Mouse (Mus musculus): Measurements from ENCODE around the gene Itga5. TPM values are rescaled to one million over a fixed set of nuclear protein-coding genes. Genes with fewer than 3 reads are reported as not detected.

The Itga5 gene
- polyA plus RNA-seq, 1 experiment from 2014 or later: 28.6 TPM

GRCm38 (mm10) chr15:103315011-103315502 is 51.5 kb downstream of the Itga5 start:
- ATAC-seq (ENCODE audit: insufficient number of reproducible peaks, low FRiP score, low TSS enrichment, low read depth) (peak; percentile 77), DNase-seq (ENCODE audit: low spot score) (peak; percentile 90)
- Histone ChIP-seq H3K4me3 (ENCODE audit: low read depth, low read length) (peak overlapping the region; percentile 22), H3K9me3 (ENCODE audit: control insufficient read depth, low read length) (no peaks in the 10 kb centered on the region), H3K27me3 (ENCODE audit: control insufficient read depth, insufficient read depth, low read length) (no peaks in the 10 kb centered on the region), H3K36me3 (ENCODE audit: control insufficient read depth, insufficient read depth, low read length) (no peaks in the 10 kb centered on the region), H3K4me1 (ENCODE audit: control insufficient read depth, insufficient read depth, low read length) (peaks cover 16% of the 10 kb centered on the region), H3K27ac (replicated peaks; ENCODE audit: low read depth, low read length) (no peak overlapping the region), H3K9ac (ENCODE audit: low read length) (no peak overlapping the region), H3K4me2 (ENCODE audit: low read depth, severe bottlenecking) (peak overlapping the region; percentile 48)
- WGBS: 6% methylated on average over 18 of the region's 18 CpGs

DNA sequence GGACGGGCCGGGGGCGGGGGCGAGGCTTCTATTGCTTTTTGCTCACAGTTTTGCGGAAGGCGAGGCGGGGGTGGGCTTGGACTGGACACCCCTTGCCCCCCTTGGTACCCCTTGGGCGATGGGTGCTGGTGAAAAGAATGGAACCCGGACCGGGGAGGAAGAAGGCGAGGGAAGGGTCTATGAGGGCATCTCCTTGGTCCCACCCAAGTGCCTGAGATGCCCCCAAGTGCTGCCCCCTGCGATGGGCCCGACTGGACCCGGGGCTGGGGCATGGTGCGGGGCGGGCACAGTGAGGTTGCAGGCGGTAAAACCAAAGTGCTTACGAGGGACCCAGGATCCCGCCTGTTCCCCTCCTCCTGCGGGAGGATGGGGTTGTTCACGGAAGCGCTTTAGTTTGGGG is 52.4 kb downstream of the Itga5 start:
- Histone ChIP-seq H3K27ac (replicated peaks; ENCODE audit: low read depth, low read length) (no peak overlapping the region), H3K4me3 (ENCODE audit: low read depth, low read length) (peak overlapping the region; percentile 22), H3K36me3 (ENCODE audit: control insufficient read depth, insufficient read depth, low read length) (no peaks in the 10 kb centered on the region), H3K9ac (ENCODE audit: low read length) (no peak overlapping the region), H3K4me2 (ENCODE audit: low read depth, severe bottlenecking) (peak overlapping the region; percentile 48), H3K4me1 (ENCODE audit: control insufficient read depth, insufficient read depth, low read length) (peaks cover 16% of the 10 kb centered on the region), H3K9me3 (ENCODE audit: control insufficient read depth, low read length) (no peaks in the 10 kb centered on the region), H3K27me3 (ENCODE audit: control insufficient read depth, insufficient read depth, low read length) (no peaks in the 10 kb centered on the region)
- DNase-seq (ENCODE audit: low spot score): no peak
- WGBS: 37% methylated on average over 21 of the region's 22 CpGs
- ATAC-seq (ENCODE audit: insufficient number of reproducible peaks, low FRiP score, low TSS enrichment, low read depth): 0 out of 2 replicates have a peak, but pooled peaks have one; percentile 8

GRCm38 (mm10) chr15:103313495-103314095 is 53.0 kb downstream of the Itga5 start:
- DNase-seq (ENCODE audit: low spot score) (peak; percentile 73), ATAC-seq (ENCODE audit: insufficient number of reproducible peaks, low FRiP score, low TSS enrichment, low read depth) (no peak)
- H3K27ac ChIP-seq (replicated peaks; ENCODE audit: low read depth, low read length): no peak overlapping the region
- WGBS: 16% methylated on average over 18 of the region's 18 CpGs
- H3K4me1 ChIP-seq (ENCODE audit: control insufficient read depth, insufficient read depth, low read length): peaks cover 18% of the 10 kb centered on the region
- H3K9me3 ChIP-seq (ENCODE audit: control insufficient read depth, low read length): no peaks in the 10 kb centered on the region
- no peak overlapping the region for H3K4me2 ChIP-seq (ENCODE audit: low read depth, severe bottlenecking)
- H3K9ac ChIP-seq (ENCODE audit: low read length): no peak overlapping the region
- no peaks in the 10 kb centered on the region for H3K36me3 ChIP-seq (ENCODE audit: control insufficient read depth, insufficient read depth, low read length)
- H3K4me3 ChIP-seq (ENCODE audit: low read depth, low read length): no peak overlapping the region
- H3K27me3 ChIP-seq (ENCODE audit: control insufficient read depth, insufficient read depth, low read length): no peaks in the 10 kb centered on the region

- Histone ChIP-seq H3K4me1 (ENCODE audit: control insufficient read depth, insufficient read depth, low read length) (peaks cover 33% of the 10 kb centered on the region), H3K9me3 (ENCODE audit: control insufficient read depth, low read length) (no peaks in the 10 kb centered on the region), H3K27me3 (ENCODE audit: control insufficient read depth, insufficient read depth, low read length) (no peaks in the 10 kb centered on the region), H3K27ac (replicated peaks; ENCODE audit: low read depth, low read length) (0 out of 2 replicates have a peak within 1 kb of the TSS, but pooled peaks have one; percentile 21), H3K36me3 (ENCODE audit: control insufficient read depth, insufficient read depth, low read length) (no peaks in the 10 kb centered on the region), H3K4me3 (ENCODE audit: low read depth, low read length) (no peak within 1 kb of the TSS), H3K4me2 (ENCODE audit: low read depth, severe bottlenecking) (no peak within 1 kb of the TSS), H3K9ac (ENCODE audit: low read length) (no peak within 1 kb of the TSS)
- 68% methylated on average over 6 of the region's 6 CpGs for WGBS
- DNase-seq (ENCODE audit: low spot score): no peak
- ATAC-seq (ENCODE audit: insufficient number of reproducible peaks, low FRiP score, low TSS enrichment, low read depth): no peak
Observed at GRCm38 (mm10) chr15:103310365-103310910, 56.1 kb downstream of the Itga5 start, which contains the start of gene Gpr84. Gpr84 (minus strand) TSS chr15:103310612.

GRCm38 (mm10) chr15:103308876-103309580 is 57.5 kb downstream of the Itga5 start:
- 63% methylated on average over 26 of the region's 26 CpGs for WGBS
- no peak for ATAC-seq (ENCODE audit: insufficient number of reproducible peaks, low FRiP score, low TSS enrichment, low read depth)
- peak overlapping the region; percentile 22; the same call in 1 of the 2 replicates for H3K9ac ChIP-seq (ENCODE audit: low read length)
- peak; percentile 39 for DNase-seq (ENCODE audit: low spot score)
- peak overlapping the region; percentile 22 for H3K4me2 ChIP-seq (ENCODE audit: low read depth, severe bottlenecking)
- peaks cover 29% of the 10 kb centered on the region for H3K4me1 ChIP-seq (ENCODE audit: control insufficient read depth, insufficient read depth, low read length)
- no peaks in the 10 kb centered on the region for H3K27me3 ChIP-seq (ENCODE audit: control insufficient read depth, insufficient read depth, low read length)
- H3K27ac ChIP-seq (replicated peaks; ENCODE audit: low read depth, low read length): no peak overlapping the region
- no peaks in the 10 kb centered on the region for H3K9me3 ChIP-seq (ENCODE audit: control insufficient read depth, low read length)
- H3K36me3 ChIP-seq (ENCODE audit: control insufficient read depth, insufficient read depth, low read length): no peaks in the 10 kb centered on the region
- no peak overlapping the region for H3K4me3 ChIP-seq (ENCODE audit: low read depth, low read length)

- WGBS: 42% methylated on average over 28 of the region's 28 CpGs
- H3K4me1 ChIP-seq (ENCODE audit: control insufficient read depth, insufficient read depth, low read length): peaks cover 32% of the 10 kb centered on the region
- no peak for ATAC-seq (ENCODE audit: insufficient number of reproducible peaks, low FRiP score, low TSS enrichment, low read depth)
- H3K4me3 ChIP-seq (ENCODE audit: low read depth, low read length): no peak overlapping the region
- peak overlapping the region; percentile 22; the same call in 1 of the 2 replicates for H3K9ac ChIP-seq (ENCODE audit: low read length)
- peak overlapping the region; percentile 22 for H3K4me2 ChIP-seq (ENCODE audit: low read depth, severe bottlenecking)
- peak; percentile 66 for DNase-seq (ENCODE audit: low spot score)
- no peaks in the 10 kb centered on the region for H3K9me3 ChIP-seq (ENCODE audit: control insufficient read depth, low read length)
- no peak overlapping the region for H3K27ac ChIP-seq (replicated peaks; ENCODE audit: low read depth, low read length)
- H3K27me3 ChIP-seq (ENCODE audit: control insufficient read depth, insufficient read depth, low read length): no peaks in the 10 kb centered on the region
- no peaks in the 10 kb centered on the region for H3K36me3 ChIP-seq (ENCODE audit: control insufficient read depth, insufficient read depth, low read length)
Observed at GRCm38 (mm10) chr15:103308056-103308875, 58.3 kb downstream of the Itga5 start.

- peak; percentile 99 for DNase-seq (ENCODE audit: low spot score)
- no peak overlapping the region for H3K4me3 ChIP-seq (ENCODE audit: low read depth, low read length)
- H3K27ac ChIP-seq (replicated peaks; ENCODE audit: low read depth, low read length): 0 out of 2 replicates have a peak overlapping the region, but pooled peaks have one; percentile 26
- 4% methylated on average over 7 of the region's 7 CpGs for WGBS
- H3K9ac ChIP-seq (ENCODE audit: low read length): no peak overlapping the region
- no peak overlapping the region for H3K4me2 ChIP-seq (ENCODE audit: low read depth, severe bottlenecking)
- peaks cover 42% of the 10 kb centered on the region for H3K4me1 ChIP-seq (ENCODE audit: control insufficient read depth, insufficient read depth, low read length)
- H3K9me3 ChIP-seq (ENCODE audit: control insufficient read depth, low read length): no peaks in the 10 kb centered on the region
- H3K36me3 ChIP-seq (ENCODE audit: control insufficient read depth, insufficient read depth, low read length): no peaks in the 10 kb centered on the region
- no peak for ATAC-seq (ENCODE audit: insufficient number of reproducible peaks, low FRiP score, low TSS enrichment, low read depth)
- H3K27me3 ChIP-seq (ENCODE audit: control insufficient read depth, insufficient read depth, low read length): no peaks in the 10 kb centered on the region
Observed at GRCm38 (mm10) chr15:103307125-103307524, 59.4 kb downstream of the Itga5 start.

Data from limb, embryonic 11.5 days (tissue).